Mouse (Mus musculus): Measurements from ENCODE around the gene Adh5.
"Not testable (repeated sequence)": the region's sequence is repeated elsewhere in the genome, so short reads cannot be mapped to it uniquely, and the experiment has no call there.

The Adh5 gene

DNA sequence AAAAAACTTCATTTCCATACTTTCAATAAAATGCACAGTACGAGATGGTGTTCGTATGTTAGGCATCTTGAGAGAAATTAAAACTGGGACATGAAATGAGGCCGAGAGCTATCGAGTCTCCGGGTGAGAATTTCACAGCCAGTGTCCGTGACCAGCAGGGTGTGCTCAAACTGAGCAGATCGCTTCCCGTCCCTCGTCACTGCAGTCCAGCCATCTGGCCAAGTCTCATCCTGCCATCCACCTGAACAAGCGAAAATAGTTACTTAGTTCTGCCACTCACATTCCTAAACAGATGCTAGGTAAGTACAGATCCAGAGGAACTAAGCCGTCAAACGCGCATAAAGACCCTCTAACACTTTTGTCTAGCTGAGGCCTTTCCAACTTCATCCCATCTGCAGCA is 17.4 kb downstream of the Adh5 start:
- DNase-seq (ENCODE audit: low read depth, low spot score), result no peak

GRCm38 (mm10) chr3:138461832-138462231 is 18.9 kb downstream of the Adh5 start:
- no peak for DNase-seq (ENCODE audit: low read depth, low spot score)

DNA sequence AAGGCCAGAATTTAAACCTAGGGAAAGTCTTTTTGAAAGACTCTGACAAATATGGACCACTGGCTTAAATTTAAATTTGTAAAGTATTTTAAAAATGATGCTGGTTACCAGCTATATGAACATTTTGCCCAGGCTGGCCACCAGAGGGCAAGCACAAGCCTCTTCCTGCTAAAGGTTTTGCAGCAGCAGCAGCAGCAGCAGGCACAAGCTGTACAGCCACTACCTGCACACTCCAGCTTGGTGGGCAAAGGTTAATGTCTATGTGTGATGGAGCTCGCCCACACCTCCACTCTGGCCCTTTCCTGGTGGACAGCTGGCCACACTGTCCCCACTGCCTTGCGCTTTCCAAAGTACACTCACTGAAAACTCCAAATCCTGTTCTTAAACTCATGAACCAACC is 20.2 kb downstream of the Adh5 start:
- no peak for DNase-seq (ENCODE audit: low read depth, low spot score)

GRCm38 (mm10) chr3:138463807-138464206 is 20.9 kb downstream of the Adh5 start:
- DNase-seq (ENCODE audit: low read depth, low spot score), result no peak

- DNase-seq (ENCODE audit: low read depth, low spot score), result no peak
Observed at GRCm38 (mm10) chr3:138464573-138465147, 21.8 kb downstream of the Adh5 start.

- not testable (repeated sequence) for DNase-seq (ENCODE audit: low read depth, low spot score)
Observed at GRCm38 (mm10) chr3:138466656-138467055, 23.8 kb downstream of the Adh5 start.

DNA sequence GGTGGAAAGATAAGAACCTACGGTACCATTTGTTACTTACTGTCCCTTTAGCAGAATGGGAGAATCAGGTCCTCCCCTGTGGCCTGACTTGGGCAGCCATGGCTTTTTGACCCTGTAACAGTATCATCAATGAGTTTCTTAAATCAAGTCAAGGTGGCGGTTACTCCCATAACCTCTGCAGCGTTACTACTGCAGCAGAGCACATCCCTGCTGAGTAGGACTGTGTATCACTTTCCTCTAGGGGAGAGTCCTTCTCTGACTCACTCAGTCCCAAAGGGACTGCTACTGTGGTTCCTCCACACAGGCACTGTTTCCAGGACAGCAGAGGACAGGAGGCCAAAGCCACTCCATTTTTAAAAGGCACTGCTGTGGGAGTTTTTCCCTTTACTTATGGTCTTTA is 28.2 kb downstream of the Adh5 start:
- no peak for DNase-seq (ENCODE audit: low read depth, low spot score)

- no peak for DNase-seq (ENCODE audit: low read depth, low spot score)
Observed at GRCm38 (mm10) chr3:138479489-138479888, 36.6 kb downstream of the Adh5 start.

- no peak for DNase-seq (ENCODE audit: low read depth, low spot score)
Observed at GRCm38 (mm10) chr3:138481526-138482284, 38.8 kb downstream of the Adh5 start.

DNA sequence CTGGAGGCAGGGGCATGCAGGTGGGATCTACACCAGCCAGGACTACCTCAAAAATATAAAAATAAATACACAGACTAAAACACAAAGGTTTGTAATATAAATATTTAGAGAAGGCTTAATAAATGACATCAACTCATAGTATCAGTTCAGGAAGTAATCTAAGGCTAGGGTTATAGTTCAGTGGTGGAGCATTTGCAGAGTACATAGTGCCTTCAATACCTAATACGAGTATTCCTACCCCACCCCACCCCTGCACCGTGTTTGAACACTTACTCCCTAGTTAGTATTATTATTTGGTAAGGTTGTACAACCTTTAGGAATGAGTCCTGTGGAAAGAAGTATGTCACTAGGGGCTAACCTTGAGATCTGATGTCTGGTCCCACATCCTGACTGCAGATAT is 40.3 kb downstream of the Adh5 start:
- DNase-seq (ENCODE audit: low read depth, low spot score), result no peak

DNA sequence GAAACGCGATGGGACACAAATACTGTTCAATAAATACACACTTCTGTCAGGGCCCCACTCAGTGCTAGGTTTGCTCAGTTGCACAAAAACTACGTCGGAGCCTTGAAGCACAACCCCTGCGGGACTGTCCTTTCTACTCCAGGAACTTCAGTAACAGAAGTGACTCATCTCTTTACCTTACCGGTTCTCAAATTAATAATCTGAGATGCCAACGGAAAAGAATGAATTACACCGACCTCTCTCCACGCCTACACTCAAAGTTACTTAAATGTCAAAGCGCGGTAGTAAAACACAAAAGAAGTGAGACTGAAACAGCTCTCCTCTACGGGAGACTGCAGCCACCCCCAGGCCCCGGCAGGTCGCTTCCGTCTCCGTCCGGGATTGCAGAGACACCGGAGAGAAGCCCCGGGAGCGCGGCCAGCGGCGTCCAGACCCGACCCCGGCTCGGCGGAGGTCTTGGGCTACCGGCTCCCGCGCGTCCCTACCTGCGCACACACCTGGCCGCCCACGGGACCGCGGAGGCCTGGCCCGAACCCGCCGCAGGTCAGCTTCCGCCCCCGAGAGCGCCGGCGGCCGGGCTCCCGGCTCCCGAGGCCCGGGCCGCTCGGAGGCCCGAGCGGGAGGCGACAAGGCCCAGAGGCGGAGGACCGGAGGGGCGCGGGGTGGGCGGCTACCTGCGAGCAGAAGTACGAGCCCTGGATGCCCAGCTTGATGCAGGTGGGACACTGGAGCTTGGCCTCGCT is 45.9 kb downstream of the Adh5 start:
- DNase-seq (ENCODE audit: low read depth, low spot score), result no peak

- DNase-seq (ENCODE audit: low read depth, low spot score), result peak; percentile 95
Observed at GRCm38 (mm10) chr3:138489327-138490033, 46.6 kb downstream of the Adh5 start, which contains the start of gene Metap1. Metap1 (minus strand) TSS chr3:138489515.

- no peak for DNase-seq (ENCODE audit: low read depth, low spot score)
Observed at GRCm38 (mm10) chr3:138490034-138490337, 47.1 kb downstream of the Adh5 start.

- no peak for DNase-seq (ENCODE audit: low read depth, low spot score)
Observed at GRCm38 (mm10) chr3:138493668-138494067, 50.8 kb downstream of the Adh5 start.

GRCm38 (mm10) chr3:138494565-138494964 is 51.7 kb downstream of the Adh5 start:
- DNase-seq (ENCODE audit: low read depth, low spot score), result no peak

GRCm38 (mm10) chr3:138495166-138496145 is 52.6 kb downstream of the Adh5 start:
- no peak for DNase-seq (ENCODE audit: low read depth, low spot score)

DNA sequence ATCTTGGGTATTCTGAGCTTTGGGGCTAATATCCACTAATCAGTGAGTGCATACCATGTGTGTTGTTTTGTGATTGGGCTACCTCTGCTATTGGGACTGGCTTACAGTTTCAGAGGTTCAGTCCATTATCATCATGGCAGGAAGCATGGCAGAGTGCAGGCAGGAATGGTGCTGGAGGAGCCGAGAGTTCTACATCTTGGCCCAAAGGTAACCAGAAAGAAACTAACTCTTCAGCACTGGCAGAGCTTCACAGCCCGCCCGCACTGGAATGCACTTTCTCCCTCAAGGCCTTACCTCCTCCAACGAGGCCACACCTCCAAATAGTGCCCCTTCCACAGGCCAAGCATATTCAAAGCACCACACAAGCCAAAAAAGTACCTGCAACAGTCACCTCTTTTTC is 55.8 kb downstream of the Adh5 start:
- DNase-seq (ENCODE audit: low read depth, low spot score), result no peak

GRCm38 (mm10) chr3:138499854-138500740 is 57.2 kb downstream of the Adh5 start:
- DNase-seq (ENCODE audit: low read depth, low spot score), result peak; percentile 40

- DNase-seq (ENCODE audit: low read depth, low spot score), result no peak
Observed at GRCm38 (mm10) chr3:138503754-138504153, 60.9 kb downstream of the Adh5 start.

Data from ES-CJ7 (cell line).